Mouse (Mus musculus) olfactory bulb, adult 2 months (tissue): ENCODE data around the gene Bag3. TPM values are rescaled to one million over a fixed set of nuclear protein-coding genes. Genes with fewer than 3 reads are reported as not detected.

ENCODE experiments used
- H3K27ac ChIP-seq: fragments of 200-500 bp; 2 replicates; pipeline ENCODE4 v1.5.1; 2012; ENCODE audit warnings: low read depth, low read length; ENCODE audit not compliant: insufficient read depth
- H3K4me1 ChIP-seq: fragments of 200-500 bp; 2 replicates; pipeline ENCODE4 v1.6.1; 2012; ENCODE audit warnings: low read length; ENCODE audit not compliant: control insufficient read depth, insufficient read depth
- H3K4me3 ChIP-seq: fragments of 200-500 bp; 2 replicates; pipeline ENCODE4 v1.5.1; 2012; ENCODE audit warnings: mild to moderate bottlenecking, low read depth, low read length, moderate library complexity; ENCODE audit not compliant: insufficient read depth
- CTCF ChIP-seq: fragments of 200-500 bp; IDR thresholded peaks from 2 replicates; pipeline ENCODE4 v1.5.1; 2012; ENCODE audit warnings: low read depth, mild to moderate bottlenecking, low read length, moderate library complexity; ENCODE audit not compliant: insufficient read depth
- POLR2A ChIP-seq: fragments of 200-500 bp; IDR thresholded peaks from 2 replicates; pipeline ENCODE4 v1.6.1; 2012; ENCODE audit warnings: mild to moderate bottlenecking, low read depth, low read length, moderate library complexity; ENCODE audit not compliant: insufficient read depth
- WGBS: fragments of 180-500 bp; shearing (Covaris S2); methylation state at CpG from one replicate; pipeline ENCODE4 v1.1.7; 2018; 5-methylcytosine and 5-hydroxymethylcytosine counted together
- polyA plus RNA-seq: library from polyadenylated mRNA; stranded (reverse); fragments of >200 nt; gene quantifications from 2 replicates; pipeline ENCODE4 v1.2.4, GENCODE M21; 2012; ENCODE audit warnings: low replicate concordance; ENCODE audit not compliant: missing spikeins, insufficient read depth, insufficient read length

Bag3 gene
- polyA plus RNA-seq, 1 experiment, result not detected

DNA sequence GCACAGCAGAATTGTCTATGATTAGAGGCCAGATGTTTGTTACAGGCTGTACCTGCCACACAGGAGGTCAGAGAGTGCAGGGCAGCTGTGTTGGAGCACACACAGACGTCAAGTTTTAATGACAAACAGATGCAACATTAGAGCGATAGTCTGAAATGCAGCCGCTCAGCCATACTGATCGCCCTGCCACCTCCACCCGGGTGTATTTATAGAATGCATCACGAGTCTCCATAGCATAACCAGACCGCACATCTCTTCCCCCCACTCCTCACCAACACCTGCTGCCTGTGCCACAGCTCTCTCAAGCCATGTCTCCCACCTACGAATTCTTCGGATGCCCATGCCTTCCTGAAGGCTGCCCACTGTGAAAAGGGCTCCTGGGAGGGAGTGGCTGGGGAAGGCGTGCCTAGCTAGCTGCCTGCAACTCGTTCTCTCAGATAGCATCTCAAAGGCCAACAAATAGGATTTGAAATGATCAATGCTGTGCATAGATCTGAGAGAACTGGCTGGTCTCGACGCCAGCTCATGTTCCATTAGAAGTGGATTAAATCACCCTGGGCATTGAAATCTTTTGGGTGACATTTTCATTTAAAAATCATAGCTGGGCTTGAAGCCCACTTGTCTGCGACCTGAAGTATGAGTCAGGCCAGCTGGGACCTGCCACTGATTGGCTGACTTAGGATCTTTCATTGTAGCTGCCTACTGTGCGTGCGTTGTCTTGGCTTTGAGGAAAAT, 3.9 kb upstream of the Bag3 start:
- no peak overlapping the region for H3K27ac ChIP-seq
- no peak overlapping the region for H3K4me3 ChIP-seq
- TF ChIP-seq CTCF (no peak), POLR2A (no peak)
- peaks cover 19% of the 10 kb centered on the region for H3K4me1 ChIP-seq
- 72% methylated on average over 16 of the region's 16 CpGs for WGBS

DNA sequence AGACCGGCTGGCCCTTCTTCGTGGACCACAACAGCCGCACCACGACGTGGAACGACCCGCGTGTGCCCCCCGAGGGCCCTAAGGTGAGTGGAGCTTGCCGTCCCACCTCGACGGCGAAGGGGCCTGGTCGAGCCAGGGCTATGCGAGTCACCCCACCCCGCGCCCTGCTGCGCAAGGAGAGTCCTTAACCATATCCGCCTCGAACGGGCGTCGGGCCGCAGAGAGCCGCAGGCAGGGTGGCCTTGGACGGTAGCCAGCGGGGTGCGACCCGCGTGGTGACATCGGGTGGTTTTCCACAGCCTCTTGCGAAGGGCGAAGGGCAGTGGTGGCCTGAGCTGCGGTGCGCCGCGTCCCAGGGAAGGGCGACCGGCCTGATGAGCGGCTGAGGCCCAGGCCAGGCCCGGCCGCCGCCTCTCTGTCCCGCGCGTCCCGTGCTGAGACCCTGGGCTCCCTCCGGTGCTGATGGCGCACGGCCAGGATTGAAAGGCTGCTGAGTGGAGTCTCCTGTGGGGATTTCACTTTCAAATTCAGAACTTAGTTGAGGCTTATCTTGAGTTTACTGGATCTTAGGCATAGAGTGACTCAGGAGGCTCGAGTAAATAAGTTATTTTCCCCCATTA, 656 bp downstream of the Bag3 start:
- TF ChIP-seq CTCF (no peak), POLR2A (no peak)
- 22% methylated on average over 51 of the region's 51 CpGs for WGBS
- H3K4me3 ChIP-seq, result peak overlapping the region; percentile 45
- H3K27ac ChIP-seq, result peak overlapping the region; percentile 34; the same call in 1 of the 2 replicates
- peaks cover 22% of the 10 kb centered on the region for H3K4me1 ChIP-seq

- TF ChIP-seq CTCF (no peak), POLR2A (no peak)
- H3K4me3 ChIP-seq, result no peak overlapping the region
- WGBS, result 87% methylated on average over 3 of the region's 3 CpGs
- H3K4me1 ChIP-seq, result peaks cover 24% of the 10 kb centered on the region
- no peak overlapping the region for H3K27ac ChIP-seq
Measured at GRCm38 (mm10) chr7:128524641-128525040, 1.2 kb downstream of the Bag3 start.

- Histone ChIP-seq H3K4me3 (no peak overlapping the region), H3K4me1 (peaks cover 40% of the 10 kb centered on the region), H3K27ac (no peak overlapping the region)
- WGBS, result 87% methylated on average over 6 of the region's 6 CpGs
- TF ChIP-seq CTCF (no peak), POLR2A (no peak)
Measured at GRCm38 (mm10) chr7:128526611-128527010, 3.2 kb downstream of the Bag3 start.

DNA sequence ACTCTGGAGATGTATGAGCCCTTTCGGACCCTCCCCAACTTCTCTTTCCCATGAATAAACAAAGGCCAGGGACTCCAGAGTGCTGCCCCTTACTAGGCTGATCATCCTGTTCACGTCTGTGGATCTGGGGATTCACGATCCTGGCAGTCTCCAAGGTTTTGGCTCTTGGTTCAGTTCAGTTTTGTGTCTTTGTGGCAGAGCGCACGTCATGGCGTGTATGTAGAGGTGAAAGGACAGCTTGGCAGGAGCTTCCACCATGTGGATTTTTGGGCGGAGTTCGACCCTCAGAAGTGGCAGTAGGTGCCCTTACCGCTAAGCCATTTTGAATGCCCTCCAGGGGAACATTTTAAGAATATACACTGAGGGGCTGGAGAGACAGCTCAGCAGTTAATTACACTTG, 5.2 kb downstream of the Bag3 start:
- H3K4me3 ChIP-seq, result no peak overlapping the region
- WGBS, result 91% methylated on average over 9 of the region's 9 CpGs
- peaks cover 47% of the 10 kb centered on the region for H3K4me1 ChIP-seq
- TF ChIP-seq CTCF (no peak), POLR2A (no peak)
- 0 out of 2 replicates have a peak overlapping the region, but pooled peaks have one; percentile 22 for H3K27ac ChIP-seq

DNA sequence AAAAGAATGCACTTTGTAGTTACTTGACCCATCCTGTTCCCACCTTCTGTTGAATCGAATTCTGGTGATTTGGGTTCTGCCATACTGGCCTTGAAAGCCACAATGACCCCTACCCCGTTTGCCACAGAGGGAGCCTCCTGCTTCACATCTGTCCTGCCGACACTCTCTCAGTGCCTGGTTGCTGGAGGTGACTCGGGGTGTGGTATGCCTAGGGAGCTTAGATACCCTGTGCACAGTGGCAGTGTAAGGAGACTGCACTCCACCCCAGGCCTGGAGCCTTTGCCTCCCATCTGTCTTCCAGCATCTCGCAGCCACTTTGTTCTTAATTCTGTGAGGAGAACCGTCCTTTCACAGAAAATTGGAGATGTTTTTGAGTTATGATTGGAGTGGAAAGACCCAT, 5.7 kb downstream of the Bag3 start:
- Histone ChIP-seq H3K27ac (peak overlapping the region; percentile 97), H3K4me3 (no peak overlapping the region), H3K4me1 (peaks cover 42% of the 10 kb centered on the region)
- TF ChIP-seq CTCF (no peak), POLR2A (no peak)
- 72% methylated on average over 6 of the region's 6 CpGs for WGBS

DNA sequence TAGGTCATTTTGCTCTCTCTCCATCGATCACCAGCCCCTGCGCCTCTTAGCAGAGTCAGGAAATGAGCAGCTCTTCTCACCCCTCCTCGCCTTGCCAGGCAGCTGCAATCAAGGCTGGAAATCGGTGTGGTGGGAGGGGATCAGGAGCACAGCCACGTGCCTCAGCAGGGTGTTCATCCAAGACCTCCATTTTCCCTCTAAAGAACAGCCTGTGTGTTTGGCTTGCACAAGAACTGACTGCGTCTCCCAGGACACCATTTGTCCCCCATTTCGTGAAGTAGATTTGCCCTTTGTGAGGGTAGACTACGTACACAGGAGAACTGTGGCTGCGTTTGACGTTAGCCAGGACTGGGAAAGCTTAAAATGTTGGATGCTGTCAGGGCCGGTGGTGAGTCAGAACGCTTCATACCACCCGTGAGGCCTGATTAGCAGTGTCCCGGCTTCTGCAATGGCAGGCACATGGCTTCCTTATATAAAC, 6.2 kb downstream of the Bag3 start:
- 20% methylated on average over 14 of the region's 14 CpGs for WGBS
- peak overlapping the region; percentile 97 for H3K27ac ChIP-seq
- TF ChIP-seq POLR2A, result no peak
- no peak for TF ChIP-seq CTCF
- peaks cover 41% of the 10 kb centered on the region for H3K4me1 ChIP-seq
- H3K4me3 ChIP-seq, result no peak overlapping the region

- Histone ChIP-seq H3K4me1 (peaks cover 46% of the 10 kb centered on the region), H3K27ac (peak overlapping the region; percentile 27; the same call in 1 of the 2 replicates), H3K4me3 (no peak overlapping the region)
- 20% methylated on average over 11 of the region's 11 CpGs for WGBS
- TF ChIP-seq CTCF, result no peak
- TF ChIP-seq POLR2A, result no peak
Measured at GRCm38 (mm10) chr7:128531031-128531430, 7.6 kb downstream of the Bag3 start.

GRCm38 (mm10) chr7:128531929-128532328, 8.5 kb downstream of the Bag3 start:
- TF ChIP-seq CTCF (no peak), POLR2A (no peak)
- Histone ChIP-seq H3K27ac (0 out of 2 replicates have a peak overlapping the region, but pooled peaks have one; percentile 17), H3K4me3 (no peak overlapping the region), H3K4me1 (peaks cover 48% of the 10 kb centered on the region)
- WGBS, result 6% methylated on average over 6 of the region's 6 CpGs
